Mouse (Mus musculus) limb, embryonic 14.5 days (tissue): Measurements from ENCODE around the gene Msmp. TPM values are rescaled to one million over a fixed set of nuclear protein-coding genes. Genes with fewer than 3 reads are reported as not detected.

ENCODE experiments used
- ATAC-seq: fragments of 200-750 bp; cut with Nextera tagmentation; 2 replicates; pipeline ENCODE4 v1.8.0; 2017; ENCODE audit warnings: low read depth, moderate number of reproducible peaks, moderate TSS enrichment; ENCODE audit not compliant: low FRiP score
- DNase-seq: peaks from one replicate; pipeline ENCODE4 v3.0.0-alpha.2; 2015; ENCODE audit warnings: low spot score
- H3K27ac ChIP-seq: fragments of 300-500 bp; sonication (generic); replicated peaks from 2 replicates; pipeline ENCODE4 v1.5.1; 2014; ENCODE audit warnings: low read depth, mild to moderate bottlenecking, low read length, moderate library complexity, mixed read lengths
- H3K27me3 ChIP-seq: fragments of 300-500 bp; sonication (generic); 2 replicates; pipeline ENCODE4 v1.6.1; 2014; ENCODE audit warnings: low read length, mixed read lengths; ENCODE audit not compliant: control insufficient read depth, insufficient read depth
- H3K36me3 ChIP-seq: fragments of 300-500 bp; sonication (generic); 2 replicates; pipeline ENCODE4 v1.6.1; 2014; ENCODE audit warnings: mild to moderate bottlenecking, low read length, moderate library complexity, mixed read lengths; ENCODE audit not compliant: control insufficient read depth, insufficient read depth
- H3K4me1 ChIP-seq: fragments of 300-500 bp; sonication (generic); 2 replicates; pipeline ENCODE4 v1.6.1; 2014; ENCODE audit warnings: antibody characterized with exemption, low read length, mixed read lengths; ENCODE audit not compliant: control insufficient read depth, insufficient read depth
- H3K4me2 ChIP-seq: fragments of 300-500 bp; sonication (generic); replicated peaks from 2 replicates; pipeline ENCODE4 v1.6.1; 2014; ENCODE audit warnings: low read depth, mild to moderate bottlenecking, low read length, moderate library complexity; ENCODE audit not compliant: severe bottlenecking
- H3K4me3 ChIP-seq: fragments of 300-500 bp; sonication (generic); replicated peaks from 2 replicates; pipeline ENCODE4 v1.5.1; 2014; ENCODE audit warnings: low read length
- H3K9ac ChIP-seq: fragments of 300-500 bp; sonication (generic); 2 replicates; pipeline ENCODE4 v1.6.1; 2014; ENCODE audit warnings: mild to moderate bottlenecking, low read depth, low read length, moderate library complexity; ENCODE audit not compliant: severe bottlenecking
- H3K9me3 ChIP-seq: fragments of 300-500 bp; sonication (generic); 2 replicates; pipeline ENCODE4 v1.6.1; 2016; ENCODE audit warnings: low read length; ENCODE audit not compliant: control insufficient read depth
- POLR2A ChIP-seq: fragments of 200-500 bp; IDR thresholded peaks from 2 replicates; pipeline ENCODE4 v1.8.0; 2012; ENCODE audit warnings: inconsistent platforms, mild to moderate bottlenecking, moderate library complexity, borderline replicate concordance; ENCODE audit not compliant: insufficient read depth, insufficient read length; ENCODE audit errors: extremely low read depth
- WGBS: fragments of 180-500 bp; shearing (Covaris S2); extraction: QIAGEN DNeasy Blood & Tissue Kit; methylation state at CpG from one replicate; pipeline ENCODE4 v1.1.7; 2014; 5-methylcytosine and 5-hydroxymethylcytosine counted together
- microRNA-seq: library from miRNA; unstranded; fragments of <30 nt; microRNA quantifications from one replicate; pipeline ENCODE4, GENCODE M21; 2016
- polyA plus RNA-seq, 2 experiments: library from polyadenylated mRNA; depleted of rRNA in 1 of 2; stranded (reverse) in 1 of 2; unstranded in 1 of 2; fragments of >200 nt; fragmentation: Nextera tagmentation in 1 of 2; extraction: Ambion mirVana in 1 of 2; gene quantifications; 2 replicates each; pipeline versions ENCODE4 v1.2.1 to v1.2.3; 2012 to 2014

Gene Msmp
- polyA plus RNA-seq, 2 experiments = 0.88 to 2.8 TPM

DNA sequence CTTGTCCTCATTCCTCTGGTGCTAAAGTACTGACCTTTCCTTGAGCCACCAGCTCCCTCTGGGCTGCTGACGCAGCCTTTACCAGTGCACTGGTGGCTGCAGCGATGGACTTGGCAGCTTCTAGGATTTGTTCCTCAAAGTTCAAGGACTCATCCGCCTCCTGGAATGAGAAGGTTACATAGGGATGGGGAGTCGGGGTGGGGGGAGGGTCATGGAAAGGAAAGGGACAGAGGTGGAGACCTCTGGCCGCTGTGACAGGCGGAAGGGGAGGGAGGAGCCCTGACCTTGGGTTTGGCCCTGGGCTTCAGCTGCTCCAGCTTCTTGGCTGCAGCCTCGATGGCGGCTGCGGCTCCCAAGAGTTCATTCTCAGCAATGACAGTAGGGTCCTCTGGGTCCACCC, 51.0 kb downstream of the Msmp start:
- no peak for DNase-seq
- WGBS = 91% methylated on average over 9 of the region's 9 CpGs
- Histone ChIP-seq H3K36me3 (peaks cover 81% of the 10 kb centered on the region), H3K27me3 (no peaks in the 10 kb centered on the region), H3K4me1 (no peaks in the 10 kb centered on the region), H3K9me3 (no peaks in the 10 kb centered on the region), H3K4me2 (no peak overlapping the region), H3K9ac (no peak overlapping the region), H3K27ac (no peak overlapping the region), H3K4me3 (no peak overlapping the region)
- no peak for ATAC-seq
- no peak for TF ChIP-seq POLR2A

Small RNAs within 50 kb of the gene (microRNA-seq; reads per million reads assigned to microRNA genes)
- gene Gm25262 = not detected

Other genes starting within 250 kb of the Msmp start
- gene Rusc2, start 202.5 kb downstream of the Msmp start, polyA plus RNA-seq (2012; rRNA removed) = 16.2 and 25.4 TPM in 2 replicates
- gene Rusc2, start 202.5 kb downstream of the Msmp start, polyA plus RNA-seq (2014; fragmentation: Nextera tagmentation; extraction: Ambion mirVana) = 8.0 and 9.6 TPM in 2 replicates
- 0.20 and 0.29 TPM in 2 replicates for gene Fam166b, start 155.4 kb downstream of the Msmp start, polyA plus RNA-seq (2012; rRNA removed)
- 0.14 and 0.33 TPM in 2 replicates for gene Fam166b, start 155.4 kb downstream of the Msmp start, polyA plus RNA-seq (2014; fragmentation: Nextera tagmentation; extraction: Ambion mirVana)
- gene Tesk1, start 142.6 kb downstream of the Msmp start, polyA plus RNA-seq (2012; rRNA removed) = 47.4 and 63.1 TPM in 2 replicates
- 15.8 and 17.6 TPM in 2 replicates for gene Tesk1, start 142.6 kb downstream of the Msmp start, polyA plus RNA-seq (2014; fragmentation: Nextera tagmentation; extraction: Ambion mirVana)
- gene Cd72, start 129.9 kb downstream of the Msmp start, polyA plus RNA-seq (2012; rRNA removed) = 1.3 TPM in 2 replicates
- gene Cd72, start 129.9 kb downstream of the Msmp start, polyA plus RNA-seq (2014; fragmentation: Nextera tagmentation; extraction: Ambion mirVana) = 4.4 and 7.5 TPM in 2 replicates
- gene Sit1, start 100.8 kb downstream of the Msmp start, polyA plus RNA-seq (2012; rRNA removed) = not detected in 2 replicates
- not detected in 2 replicates for gene Sit1, start 100.8 kb downstream of the Msmp start, polyA plus RNA-seq (2014; fragmentation: Nextera tagmentation; extraction: Ambion mirVana)
- gene Ccdc107, start 91.6 kb downstream of the Msmp start, polyA plus RNA-seq (2012; rRNA removed) = 118 and 175 TPM in 2 replicates
- 78.8 and 92.8 TPM in 2 replicates for gene Ccdc107, start 91.6 kb downstream of the Msmp start, polyA plus RNA-seq (2014; fragmentation: Nextera tagmentation; extraction: Ambion mirVana)
- 84.9 and 108 TPM in 2 replicates for gene Arhgef39, start 84.8 kb downstream of the Msmp start, polyA plus RNA-seq (2012; rRNA removed)
- 25.2 and 27.6 TPM in 2 replicates for gene Arhgef39, start 84.8 kb downstream of the Msmp start, polyA plus RNA-seq (2014; fragmentation: Nextera tagmentation; extraction: Ambion mirVana)
- 4.9 TPM in 2 replicates for gene Car9, start 77.5 kb downstream of the Msmp start, polyA plus RNA-seq (2012; rRNA removed)
- gene Car9, start 77.5 kb downstream of the Msmp start, polyA plus RNA-seq (2014; fragmentation: Nextera tagmentation; extraction: Ambion mirVana) = 1.0 and 1.2 TPM in 2 replicates
- gene Tpm2, start 60.7 kb downstream of the Msmp start, polyA plus RNA-seq (2012; rRNA removed) = 206 and 361 TPM in 2 replicates
- 382 and 495 TPM in 2 replicates for gene Tpm2, start 60.7 kb downstream of the Msmp start, polyA plus RNA-seq (2014; fragmentation: Nextera tagmentation; extraction: Ambion mirVana)
- gene Creb3, start 22.2 kb downstream of the Msmp start, polyA plus RNA-seq (2012; rRNA removed) = 51.7 and 58.0 TPM in 2 replicates
- 71.4 and 78.5 TPM in 2 replicates for gene Creb3, start 22.2 kb downstream of the Msmp start, polyA plus RNA-seq (2014; fragmentation: Nextera tagmentation; extraction: Ambion mirVana)
- 69.4 and 75.5 TPM in 2 replicates for gene Tln1, start 21.8 kb downstream of the Msmp start, polyA plus RNA-seq (2012; rRNA removed)
- 62.4 and 63.3 TPM in 2 replicates for gene Tln1, start 21.8 kb downstream of the Msmp start, polyA plus RNA-seq (2014; fragmentation: Nextera tagmentation; extraction: Ambion mirVana)
- gene Rgp1, start 5.8 kb downstream of the Msmp start, polyA plus RNA-seq (2012; rRNA removed) = 81.9 and 101 TPM in 2 replicates
- gene Rgp1, start 5.8 kb downstream of the Msmp start, polyA plus RNA-seq (2014; fragmentation: Nextera tagmentation; extraction: Ambion mirVana) = 33.3 and 35.3 TPM in 2 replicates
- 39.8 and 50.1 TPM in 2 replicates for gene Gba2, start 5.6 kb downstream of the Msmp start, polyA plus RNA-seq (2012; rRNA removed)
- gene Gba2, start 5.6 kb downstream of the Msmp start, polyA plus RNA-seq (2014; fragmentation: Nextera tagmentation; extraction: Ambion mirVana) = 18.4 and 19.9 TPM in 2 replicates
- gene Npr2, start 47.4 kb upstream of the Msmp start, polyA plus RNA-seq (2012; rRNA removed) = 121 and 124 TPM in 2 replicates
- 33.3 and 34.3 TPM in 2 replicates for gene Npr2, start 47.4 kb upstream of the Msmp start, polyA plus RNA-seq (2014; fragmentation: Nextera tagmentation; extraction: Ambion mirVana)
- gene Spag8, start 69.1 kb upstream of the Msmp start, polyA plus RNA-seq (2012; rRNA removed) = 1.8 and 2.5 TPM in 2 replicates
- gene Spag8, start 69.1 kb upstream of the Msmp start, polyA plus RNA-seq (2014; fragmentation: Nextera tagmentation; extraction: Ambion mirVana) = 0.58 and 0.61 TPM in 2 replicates
- gene Hint2, start 72.0 kb upstream of the Msmp start, polyA plus RNA-seq (2012; rRNA removed) = 58.3 and 63.2 TPM in 2 replicates
- gene Hint2, start 72.0 kb upstream of the Msmp start, polyA plus RNA-seq (2014; fragmentation: Nextera tagmentation; extraction: Ambion mirVana) = 73.8 and 87.6 TPM in 2 replicates
- gene Tmem8b, start 84.5 kb upstream of the Msmp start, polyA plus RNA-seq (2012; rRNA removed) = 16.0 and 26.7 TPM in 2 replicates
- 3.8 and 5.2 TPM in 2 replicates for gene Tmem8b, start 84.5 kb upstream of the Msmp start, polyA plus RNA-seq (2014; fragmentation: Nextera tagmentation; extraction: Ambion mirVana)
- 0.40 and 0.63 TPM in 2 replicates for gene Fam221b, start 84.7 kb upstream of the Msmp start, polyA plus RNA-seq (2012; rRNA removed)
- 4.0 and 4.3 TPM in 2 replicates for gene Fam221b, start 84.7 kb upstream of the Msmp start, polyA plus RNA-seq (2014; fragmentation: Nextera tagmentation; extraction: Ambion mirVana)
- not detected in 2 replicates for gene Olfr70, start 116.3 kb upstream of the Msmp start, polyA plus RNA-seq (2012; rRNA removed)
- gene Olfr70, start 116.3 kb upstream of the Msmp start, polyA plus RNA-seq (2014; fragmentation: Nextera tagmentation; extraction: Ambion mirVana) = not detected in 2 replicates
- gene Olfr71, start 125.8 kb upstream of the Msmp start, polyA plus RNA-seq (2012; rRNA removed) = not detected in 2 replicates
- not detected in 2 replicates for gene Olfr71, start 125.8 kb upstream of the Msmp start, polyA plus RNA-seq (2014; fragmentation: Nextera tagmentation; extraction: Ambion mirVana)
- gene Hrct1, start 142.7 kb upstream of the Msmp start, polyA plus RNA-seq (2012; rRNA removed) = 3.2 and 3.9 TPM in 2 replicates
- gene Hrct1, start 142.7 kb upstream of the Msmp start, polyA plus RNA-seq (2014; fragmentation: Nextera tagmentation; extraction: Ambion mirVana) = 2.1 and 2.2 TPM in 2 replicates
- gene Spaar, start 145.5 kb upstream of the Msmp start, polyA plus RNA-seq (2012; rRNA removed) = 1.0 and 1.3 TPM in 2 replicates
- gene Spaar, start 145.5 kb upstream of the Msmp start, polyA plus RNA-seq (2014; fragmentation: Nextera tagmentation; extraction: Ambion mirVana) = 0.08 and 0.10 TPM in 2 replicates
- gene Olfr159, start 186.5 kb upstream of the Msmp start, polyA plus RNA-seq (2012; rRNA removed) = not detected in 2 replicates
- gene Olfr159, start 186.5 kb upstream of the Msmp start, polyA plus RNA-seq (2014; fragmentation: Nextera tagmentation; extraction: Ambion mirVana) = not detected in 2 replicates
- gene Olfr156, start 239.4 kb upstream of the Msmp start, polyA plus RNA-seq (2012; rRNA removed) = 0.20 and 0.34 TPM in 2 replicates
- not detected in 2 replicates for gene Olfr156, start 239.4 kb upstream of the Msmp start, polyA plus RNA-seq (2014; fragmentation: Nextera tagmentation; extraction: Ambion mirVana)